Mouse (Mus musculus): ENCODE data around the gene Lcn2.

The Lcn2 gene

GRCm38 (mm10) chr2:32415801-32416200 lies 27.7 kb upstream of the Lcn2 start:
- intact Hi-C loops (cut with DNase I) = loop anchor here (5.0 kb wide), 1 partner anchor 42 kb away; no protein-coding TSS in a partner anchor

- intact Hi-C loops (cut with DNase I) = no loop called here
Measured at GRCm38 (mm10) chr2:32413936-32414335, 25.9 kb upstream of the Lcn2 start.

DNA sequence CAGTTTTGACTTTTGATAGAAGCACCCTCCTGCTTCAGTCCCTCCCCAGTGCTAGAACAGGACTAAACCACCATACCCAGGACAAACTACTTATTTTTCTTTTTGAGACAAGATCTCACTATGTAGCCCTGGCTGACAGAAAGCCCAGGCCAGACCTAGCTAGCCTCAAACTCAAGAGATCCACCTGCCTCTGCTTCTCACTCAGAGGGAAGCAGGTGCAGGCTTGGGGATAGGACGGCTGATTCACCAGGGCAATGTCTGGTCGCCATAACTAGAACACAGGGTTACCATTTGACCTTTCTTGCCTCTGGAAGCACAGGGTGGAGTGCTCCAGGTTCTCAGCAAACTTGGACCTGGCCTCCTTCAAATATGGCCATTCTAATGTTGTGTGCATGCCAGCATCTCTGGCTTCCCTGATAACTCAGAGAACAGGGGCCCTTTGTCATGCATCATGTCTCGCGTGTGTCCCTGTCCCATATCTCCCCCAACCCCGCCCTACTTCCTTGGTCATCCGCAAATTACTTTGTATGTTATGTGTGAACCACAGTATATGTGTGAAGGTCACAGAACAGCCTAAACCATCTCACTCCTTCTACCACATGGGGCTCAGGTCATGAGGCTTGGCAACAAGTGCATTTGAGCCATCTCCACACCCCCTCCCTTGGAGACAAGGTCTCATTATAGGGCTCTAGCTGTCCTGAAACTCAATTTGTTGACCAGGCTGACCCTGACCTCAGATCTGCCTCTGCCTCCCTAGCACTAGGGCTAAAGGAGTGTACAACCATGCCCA lies 24.9 kb upstream of the Lcn2 start:
- intact Hi-C loops (cut with DNase I) = no loop called here

DNA sequence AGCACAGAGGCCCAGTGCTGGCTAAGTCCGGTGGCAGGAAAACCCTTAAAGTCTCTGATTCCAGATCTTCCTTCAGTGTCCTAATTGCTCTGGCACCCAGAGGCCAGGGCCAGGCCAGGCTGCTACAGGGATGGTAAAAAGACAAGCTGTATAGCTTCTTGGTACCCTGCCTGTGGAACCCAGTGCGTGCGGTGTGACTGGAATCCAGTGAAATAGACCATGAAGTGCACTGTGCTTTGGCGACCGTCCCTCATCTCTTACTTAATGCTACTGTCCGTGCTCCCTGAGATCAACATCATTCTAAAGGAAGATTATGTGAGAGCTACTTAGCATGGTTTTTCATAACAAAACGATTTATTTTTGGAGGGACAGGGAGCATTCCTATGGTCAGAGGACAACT lies 23.4 kb upstream of the Lcn2 start:
- intact Hi-C loops (cut with DNase I) = no loop called here

- intact Hi-C loops (cut with DNase I) = no loop called here
Measured at GRCm38 (mm10) chr2:32408429-32409424, 20.7 kb upstream of the Lcn2 start.

- intact Hi-C loops (cut with DNase I) = no loop called here
Measured at GRCm38 (mm10) chr2:32407144-32407824, 19.2 kb upstream of the Lcn2 start.

DNA sequence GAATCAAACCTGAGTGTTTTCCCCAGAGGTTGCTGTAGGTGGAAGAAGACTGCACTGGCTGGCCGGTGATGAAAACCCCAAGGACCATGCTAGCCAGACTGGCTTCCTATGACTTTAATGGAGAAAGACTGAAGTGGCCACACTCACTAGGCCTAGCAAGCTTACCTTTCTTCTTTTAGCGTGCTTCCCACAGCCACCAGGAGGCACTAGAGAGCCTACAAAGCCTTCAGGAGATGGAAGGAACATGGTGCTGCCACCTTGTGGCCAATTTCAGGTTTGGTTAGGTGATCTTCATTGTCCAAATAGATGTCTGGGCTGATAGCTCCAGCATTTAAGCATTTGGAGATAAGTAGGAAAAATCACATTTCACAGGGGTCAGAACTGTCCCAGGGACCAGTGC lies 16.6 kb upstream of the Lcn2 start:
- intact Hi-C loops (cut with DNase I) = loop anchor here (1.0 to 5.0 kb wide), 2 partner anchors 83 to 163 kb away; no protein-coding TSS in a partner anchor

GRCm38 (mm10) chr2:32396695-32397094 lies 8.6 kb upstream of the Lcn2 start:
- intact Hi-C loops (cut with DNase I) = loop anchor here (5.0 kb wide), 1 partner anchor 44 kb away; the partner anchor contains the start of genes Ciz1 and Dnm1

DNA sequence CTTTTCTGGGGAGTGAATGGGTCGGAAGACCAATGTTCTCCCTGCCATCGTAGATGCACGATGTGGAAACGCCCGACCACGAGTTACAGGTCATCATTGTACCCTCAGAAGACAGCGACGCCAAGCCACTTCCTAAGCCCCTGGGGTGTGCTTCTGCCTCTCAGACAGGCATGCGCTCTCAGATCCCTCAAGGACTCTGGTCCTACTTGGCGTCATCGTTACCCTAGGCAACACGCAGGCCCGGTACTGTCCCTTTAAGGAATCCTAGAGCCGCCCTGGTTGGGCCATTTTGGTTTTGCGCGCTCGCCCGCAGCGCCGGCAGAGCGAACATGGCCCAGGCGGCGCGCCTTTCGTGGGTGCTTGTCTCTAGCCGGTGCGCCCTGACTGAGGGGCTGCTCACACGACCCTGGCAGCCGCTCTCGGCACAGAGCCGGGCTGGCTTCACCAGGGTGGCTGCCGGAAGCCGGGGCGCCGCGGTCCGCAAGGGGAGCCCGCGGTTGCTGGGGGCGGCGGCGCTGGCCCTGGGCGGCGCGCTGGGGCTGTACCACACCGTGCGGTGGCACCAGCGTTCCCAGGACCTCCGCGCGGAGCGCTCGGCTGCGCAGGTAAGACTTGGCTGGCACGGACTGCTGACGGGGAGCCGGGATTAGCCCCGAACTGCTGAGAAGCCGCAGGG lies 8.0 kb upstream of the Lcn2 start:
- intact Hi-C loops (cut with DNase I) = loop anchor here (5.0 kb wide), 1 partner anchor 44 kb away; the partner anchor contains the start of genes Ciz1 and Dnm1

DNA sequence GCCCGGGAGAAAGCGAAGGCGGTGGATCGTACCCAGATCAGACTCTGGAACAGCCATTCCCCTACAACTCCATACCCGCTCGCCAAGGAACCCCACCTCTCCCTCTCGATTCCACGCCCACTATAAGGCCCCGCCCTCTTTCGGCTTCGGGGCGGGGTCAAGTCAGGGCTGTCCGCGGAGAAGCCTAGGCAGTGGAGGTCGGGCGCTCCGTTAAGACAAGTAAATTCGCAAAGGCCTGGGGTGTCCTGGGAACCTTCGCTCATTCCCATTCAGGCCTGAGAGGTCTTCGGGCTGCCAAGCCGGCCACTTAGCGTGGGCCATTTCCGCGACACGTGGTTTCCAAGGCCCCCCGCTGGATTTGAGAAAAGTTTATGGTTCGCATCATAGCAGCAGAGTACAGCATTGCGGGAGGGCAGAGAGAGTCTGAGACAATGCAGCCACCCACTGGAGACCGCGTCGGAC lies 7.5 kb upstream of the Lcn2 start, which contains the start of gene Ptges2:
Gene Ptges2 (plus strand): TSS at position 413 of the 462 bp plus-strand sequence.
- intact Hi-C loops (cut with DNase I) = loop anchor here (5.0 kb wide), 1 partner anchor 43 kb away; the partner anchor contains the start of genes Ciz1 and Dnm1

GRCm38 (mm10) chr2:32394973-32395372 lies 6.9 kb upstream of the Lcn2 start:
- intact Hi-C loops (cut with DNase I) = loop anchor here (5.0 kb wide), 1 partner anchor 43 kb away; the partner anchor contains the start of genes Ciz1 and Dnm1

GRCm38 (mm10) chr2:32392063-32392462 lies 4.0 kb upstream of the Lcn2 start:
- intact Hi-C loops (cut with DNase I) = no loop called here

DNA sequence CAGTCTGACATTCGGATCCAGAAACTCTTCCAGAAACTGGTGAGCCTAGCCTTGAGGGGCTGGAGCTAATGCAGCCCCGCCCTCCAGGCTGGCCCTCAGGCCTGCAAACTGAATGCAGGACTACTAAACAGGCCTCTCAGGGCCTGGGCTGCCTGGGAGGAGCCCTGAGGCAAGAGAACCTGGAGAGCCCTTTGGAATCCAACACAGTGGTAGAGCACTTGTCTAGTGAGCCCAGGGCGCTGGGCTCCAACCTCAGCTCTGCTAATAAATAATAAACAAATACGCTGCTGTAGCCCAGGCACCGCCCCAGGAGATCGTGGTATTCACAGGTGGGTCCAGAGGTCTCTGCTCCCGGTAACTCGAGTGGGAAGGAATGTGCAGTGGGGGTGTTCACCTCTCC lies 2.8 kb upstream of the Lcn2 start:
- intact Hi-C loops (cut with DNase I) = no loop called here

DNA sequence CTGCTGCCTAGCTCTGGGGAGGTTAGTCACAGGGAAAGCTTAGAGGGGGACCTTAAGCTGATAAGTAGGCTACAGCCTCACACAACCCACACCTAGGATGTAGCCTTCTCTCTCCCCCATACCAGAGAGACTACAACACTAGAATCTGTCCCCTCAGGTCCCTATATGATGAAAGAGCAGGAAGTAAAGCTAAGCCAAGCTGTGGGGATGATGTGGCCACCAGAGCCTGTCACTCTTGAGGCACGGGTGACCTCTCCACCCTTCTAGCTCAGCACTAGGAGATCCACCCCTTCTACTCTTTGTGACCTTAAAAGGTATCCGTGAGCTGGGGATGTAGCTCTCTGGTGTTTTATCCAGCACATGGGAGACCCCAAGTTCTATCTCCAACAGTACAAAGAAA lies 1.1 kb upstream of the Lcn2 start:
- intact Hi-C loops (cut with DNase I) = no loop called here

DNA sequence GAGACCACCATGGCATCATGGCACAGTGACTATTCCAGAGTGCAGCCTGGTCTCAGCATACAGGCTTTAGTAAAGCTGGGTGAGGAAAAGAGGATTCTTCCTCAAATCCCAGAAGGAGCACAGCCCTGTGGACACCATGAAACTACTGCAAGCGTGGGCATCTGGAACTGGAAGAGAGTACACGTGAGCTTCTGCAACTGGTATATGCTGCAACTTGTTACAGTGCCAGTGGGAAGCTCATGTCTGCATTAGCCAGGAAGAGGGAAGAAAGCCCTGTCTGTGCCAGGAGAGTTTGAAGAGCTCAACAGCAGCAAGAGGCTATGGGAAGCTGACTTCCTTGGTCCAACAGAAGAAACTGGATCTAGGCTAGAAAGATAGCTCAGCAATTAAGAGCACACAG lies 5.4 kb downstream of the Lcn2 start:
- intact Hi-C loops (cut with DNase I) = no loop called here

DNA sequence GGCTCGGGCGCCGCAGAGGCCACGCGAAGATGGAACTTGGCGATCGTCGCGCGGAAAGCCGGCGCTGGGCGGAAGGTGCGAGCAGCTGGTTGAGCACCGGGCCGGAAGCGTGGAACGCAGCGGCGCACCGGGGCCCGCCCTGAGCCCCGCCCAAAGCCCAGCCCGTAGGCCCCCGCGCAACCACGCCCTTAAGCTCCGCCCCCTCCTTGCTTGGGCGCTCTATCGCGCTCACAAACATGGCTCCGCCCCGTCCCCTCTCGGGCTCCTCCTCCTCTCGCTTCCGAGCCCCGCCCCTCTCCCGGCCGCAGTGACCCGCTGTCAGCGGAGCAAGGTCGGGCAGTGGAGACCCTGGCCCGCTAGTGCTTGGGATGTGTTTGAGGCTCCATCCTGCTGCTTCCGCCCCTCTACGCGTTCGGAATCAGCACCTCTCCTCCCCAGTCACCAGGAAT lies 6.3 kb downstream of the Lcn2 start, which contains the start of gene 1110008P14Rik:
Gene 1110008P14Rik (minus strand): TSS at position 164 of the 449 bp plus-strand sequence.
- intact Hi-C loops (cut with DNase I) = no loop called here

DNA sequence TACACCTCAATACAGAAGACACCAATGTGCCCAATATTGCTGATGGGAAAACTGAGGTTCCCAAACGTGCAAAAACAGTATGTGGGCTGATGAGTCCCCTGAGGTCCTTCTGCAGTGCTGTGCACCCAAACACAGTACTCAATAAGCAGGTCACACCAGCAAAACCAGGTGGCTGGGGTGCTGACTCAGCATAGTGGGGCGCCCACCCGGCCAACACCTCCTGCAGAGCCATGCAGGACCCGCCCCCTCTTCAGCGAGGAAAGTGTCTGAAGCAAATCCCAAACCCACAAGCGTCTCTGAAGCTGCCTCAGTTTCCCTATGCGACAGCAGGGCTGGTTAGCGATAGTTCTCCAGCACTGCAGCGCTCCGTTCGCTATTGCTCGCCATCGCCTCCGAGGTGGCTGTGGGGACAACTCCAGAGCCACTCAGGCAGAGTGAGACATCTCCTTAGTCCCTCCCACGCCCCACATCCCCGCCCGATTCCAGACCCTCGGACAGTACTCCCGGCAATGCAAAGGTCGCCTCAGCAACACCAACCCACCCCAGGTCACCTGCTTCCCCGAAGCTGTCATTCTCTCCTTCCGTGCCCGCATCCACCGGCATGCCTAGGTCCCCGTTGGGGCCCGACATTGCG lies 6.8 kb downstream of the Lcn2 start:
- intact Hi-C loops (cut with DNase I) = no loop called here

- intact Hi-C loops (cut with DNase I) = no loop called here
Measured at GRCm38 (mm10) chr2:32380001-32380500, 8.0 kb downstream of the Lcn2 start.

DNA sequence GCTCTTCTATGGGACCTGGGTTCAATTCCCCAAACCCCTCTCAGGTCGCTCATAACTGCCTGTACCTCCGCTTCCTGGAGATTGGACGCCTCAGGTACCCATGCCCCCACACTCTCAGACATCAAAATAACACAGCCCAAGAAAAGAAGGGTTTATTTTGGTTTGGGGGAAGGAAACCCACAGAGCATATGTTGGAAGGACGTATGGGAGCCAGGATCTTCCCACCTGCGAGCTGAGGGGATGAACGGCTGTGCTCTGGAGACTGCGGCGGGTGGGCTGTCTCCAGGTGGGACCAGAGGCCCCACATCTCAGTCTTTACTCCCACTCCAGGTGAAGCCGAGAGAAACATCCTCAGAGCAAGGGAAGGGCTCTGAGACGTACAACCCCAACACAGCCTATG lies 11.1 kb downstream of the Lcn2 start:
- intact Hi-C loops (cut with DNase I) = no loop called here
